Mouse (Mus musculus): ENCODE results near the gene Agfg1.

DNA sequence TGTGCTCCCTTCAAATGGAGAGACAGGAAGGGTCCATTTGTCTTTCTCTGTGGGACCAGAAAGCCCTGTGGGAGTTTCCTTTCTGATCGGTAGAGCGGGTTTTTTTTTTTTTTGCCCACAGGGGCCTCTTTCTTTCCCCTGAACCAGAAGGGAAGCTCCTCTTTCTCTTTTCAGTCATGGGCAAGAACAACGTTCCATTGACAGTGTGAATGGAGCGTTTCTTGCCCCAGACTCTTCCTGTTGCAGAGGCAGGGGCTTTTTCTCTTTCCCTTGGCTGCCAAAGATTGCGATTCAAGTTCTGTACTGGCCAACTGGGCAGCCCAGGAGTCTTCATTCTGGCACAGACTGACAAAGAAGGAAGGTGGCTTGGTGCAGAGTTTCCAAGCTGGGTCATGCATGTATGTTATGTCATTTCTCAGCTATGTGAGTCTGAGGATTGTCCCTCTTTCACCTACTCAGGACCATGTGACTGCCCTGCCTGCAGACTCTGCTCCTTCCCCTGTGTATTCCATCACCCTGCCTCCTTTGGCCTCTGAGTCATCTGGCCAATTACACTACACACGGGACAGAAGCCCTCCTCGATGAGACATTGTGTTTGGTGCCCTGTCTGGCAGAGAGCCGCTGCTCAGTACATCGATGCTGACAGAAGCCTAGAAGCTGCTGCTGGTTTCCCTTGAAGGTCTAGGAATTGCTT is 7.6 kb upstream of the Agfg1 start:
- no peak for TF ChIP-seq CTCF (IDR thresholded peaks at IDR 0.05; ENCODE audit: low read depth, low read length)
- TF ChIP-seq POLR2A (IDR thresholded peaks at IDR 0.05; ENCODE audit: borderline replicate concordance, low read depth, low read length): no peak
